31 mouse cellular contexts compared by ENCODE assay signal in the genomic region with DNA sequence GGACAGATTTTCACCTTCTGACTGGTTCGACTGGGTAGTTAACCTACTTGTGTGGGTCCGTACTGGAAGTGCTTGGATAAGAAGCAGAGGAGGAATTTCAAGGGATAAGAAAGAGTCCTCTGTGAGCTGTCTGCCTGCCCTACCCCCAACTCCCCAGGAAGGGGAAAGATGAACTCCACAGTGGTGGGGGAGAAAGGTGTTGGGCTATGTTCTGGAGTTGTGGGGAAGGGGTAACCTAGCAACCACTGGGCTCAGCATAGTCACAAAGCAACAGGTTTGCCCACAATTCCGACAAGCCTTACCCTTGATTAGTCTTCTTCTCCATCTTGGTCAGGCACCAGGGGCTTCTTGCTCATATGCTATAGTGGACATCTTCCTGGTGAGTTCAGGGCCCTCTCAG. TPM values are rescaled to one million over a fixed set of nuclear protein-coding genes. Genes with fewer than 3 reads are reported as not detected.
"Had no signal": no experiment of that assay in that cellular context is flagged by ENCODE, and none has a peak within 500 bp of the region (broad histone marks: within the 10 kb centered on the region; RNA-seq: fewer than 3 reads in every experiment).

A gene (plus strand): TSS at position 301 of the 400 bp plus-strand sequence.

- H3K9me3 ChIP-seq: heart, embryonic 13.5 days; heart, embryonic 15.5 days; hindbrain, embryonic 13.5 days; hindbrain, embryonic 15.5 days; kidney, embryonic 15.5 days; limb, embryonic 13.5 days; limb, embryonic 15.5 days had no signal

- H3K9ac ChIP-seq: forebrain, postnatal 0 days; heart, embryonic 13.5 days; heart, embryonic 15.5 days; hindbrain, embryonic 13.5 days; hindbrain, embryonic 15.5 days; kidney, embryonic 15.5 days; limb, embryonic 13.5 days; limb, embryonic 15.5 days had no signal

- H3K4me3 ChIP-seq: heart, adult 2 months; heart, embryonic 13.5 days; heart, embryonic 15.5 days; hindbrain, embryonic 13.5 days; hindbrain, embryonic 15.5 days; kidney, embryonic 15.5 days; limb, embryonic 13.5 days; limb, embryonic 15.5 days had no signal

- ATAC-seq: forebrain, postnatal 0 days; hindbrain, postnatal 0 days; intestine, embryonic 16.5 days had no signal

- H3K4me1 ChIP-seq: hindbrain, embryonic 13.5 days had no signal

- H3K4me2 ChIP-seq: heart, embryonic 11.5 days; heart, embryonic 13.5 days; heart, embryonic 15.5 days; hindbrain, embryonic 13.5 days; hindbrain, embryonic 15.5 days; kidney, embryonic 15.5 days; limb, embryonic 13.5 days; limb, embryonic 15.5 days had no signal

- H3K36me3 ChIP-seq: heart, embryonic 13.5 days; heart, embryonic 15.5 days; hindbrain, embryonic 13.5 days; hindbrain, embryonic 15.5 days; kidney, embryonic 15.5 days; limb, embryonic 13.5 days; limb, embryonic 15.5 days had no signal

- H3K27ac ChIP-seq: heart, adult 2 months; heart, embryonic 13.5 days; heart, embryonic 15.5 days; hindbrain, embryonic 13.5 days; hindbrain, embryonic 15.5 days; hindbrain, postnatal 0 days; kidney, embryonic 15.5 days; kidney, postnatal 0 days; limb, embryonic 13.5 days; limb, embryonic 15.5 days had no signal

- DNase-seq: forebrain, postnatal 0 days; gastrocnemius, postnatal 14 days; gastrocnemius, postnatal 36 days; heart, adult 11 months; heart, adult 2 months; heart, postnatal 10 days; heart, postnatal 36 days; kidney, adult 11 months; kidney, adult 2 months; kidney, adult 9 months; kidney, postnatal 14 days; kidney, postnatal 36 days; layer of hippocampus, adult 9-11 months; left cerebral cortex, postnatal 4 days had no signal

RNA-seq across cellular contexts. Expression of the gene that starts here (rescaled TPM):
- total RNA-seq: gastrocnemius, adult 18-20 months; gastrocnemius, adult 8-10 months; gastrocnemius, postnatal 14 days; heart, adult 2 months; heart, postnatal 10 days; heart, postnatal 36 days; hematopoietic stem cell, adult 5-6 weeks; liver, adult 2 months had no signal
- polyA plus RNA-seq: heart, embryonic 11.5 days; heart, embryonic 13.5 days; hindbrain, embryonic 13.5 days; intestine, embryonic 14.5 days; intestine, embryonic 16.5 days; limb, embryonic 11.5 days; limb, embryonic 13.5 days; liver, adult 2 months had no signal
